Mouse (Mus musculus) cerebellum, adult 9-10 months (tissue): Measurements from ENCODE around the gene Dnajc16.

Source experiments
- DNase-seq: peaks from one replicate; pipeline ENCODE4 v3.0.0; 2022

The Dnajc16 gene

DNA sequence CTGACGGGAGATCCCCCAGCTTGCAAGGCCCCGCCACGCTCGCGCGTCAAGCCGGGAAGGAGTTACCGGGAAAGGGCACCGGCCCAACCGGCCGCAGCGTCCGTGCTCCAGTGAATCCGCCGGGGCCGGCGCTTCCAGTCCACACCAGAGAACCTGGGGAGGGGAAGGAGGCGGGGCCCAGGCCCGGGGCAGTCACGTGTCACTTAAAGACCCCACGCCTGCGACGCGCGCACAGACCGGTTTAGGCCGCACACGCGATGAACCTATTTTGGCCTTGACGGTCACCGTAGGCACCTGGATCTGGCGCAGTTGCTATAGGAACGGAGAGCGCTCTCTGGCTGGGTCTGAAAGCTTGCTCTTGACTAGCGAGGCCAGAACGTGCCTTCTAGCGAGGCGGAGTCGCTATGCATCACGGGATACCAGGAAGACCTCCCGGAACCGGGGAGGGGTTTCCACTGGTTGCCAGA, at the start of gene Dnajc16:
Gene Dnajc16, minus strand, starts transcription at position 408 of the 467 bp plus-strand sequence.
- peak; percentile 98 for DNase-seq

DNA sequence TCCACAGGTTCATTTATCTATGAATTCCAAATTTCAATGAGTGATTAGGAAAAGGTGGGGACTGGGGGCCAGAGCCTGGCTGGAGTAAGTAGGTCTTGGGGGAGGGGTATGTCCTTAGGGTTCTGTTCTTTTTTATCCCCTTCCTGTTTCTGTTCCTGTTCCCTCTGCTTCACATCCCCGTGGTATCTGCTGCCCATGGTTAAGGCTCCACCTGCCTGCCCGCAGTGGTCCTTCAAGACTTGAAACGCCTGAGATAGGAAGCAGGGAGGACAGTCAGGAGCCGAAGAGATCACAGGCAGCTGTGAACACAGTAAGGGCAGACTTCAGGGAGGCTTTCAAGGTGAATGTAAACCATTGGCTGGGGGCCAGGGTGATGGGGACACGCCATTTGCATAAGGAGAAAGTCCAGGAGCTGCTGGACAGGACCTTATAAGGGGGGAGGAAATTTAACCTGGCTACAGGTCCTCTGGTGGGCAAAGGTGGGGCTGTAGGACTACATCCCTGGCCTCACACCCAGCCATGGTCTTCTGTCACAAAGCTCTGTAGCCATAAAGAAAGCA, 43.9 kb upstream of the Dnajc16 start:
- no peak for DNase-seq

DNA sequence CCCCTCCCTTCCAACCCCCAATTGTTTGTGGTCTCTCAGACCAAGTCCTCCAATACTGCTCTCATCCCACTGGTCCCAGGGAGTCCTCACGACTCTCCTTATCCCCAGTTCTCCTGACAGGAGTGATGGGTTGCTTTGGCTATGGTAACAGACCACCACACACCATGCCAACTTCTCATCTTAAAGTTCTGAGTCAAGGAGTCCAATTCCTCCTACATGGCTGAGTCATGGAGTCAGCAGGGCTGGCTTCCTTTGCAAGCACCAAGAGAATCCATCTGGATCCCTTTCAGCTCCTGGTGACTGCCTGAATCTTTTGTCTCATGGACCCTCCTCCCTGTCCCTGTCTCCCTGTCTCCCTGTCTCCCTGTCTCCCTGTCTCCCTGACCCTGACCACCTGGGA, 43.2 kb upstream of the Dnajc16 start:
- DNase-seq, result no peak

DNA sequence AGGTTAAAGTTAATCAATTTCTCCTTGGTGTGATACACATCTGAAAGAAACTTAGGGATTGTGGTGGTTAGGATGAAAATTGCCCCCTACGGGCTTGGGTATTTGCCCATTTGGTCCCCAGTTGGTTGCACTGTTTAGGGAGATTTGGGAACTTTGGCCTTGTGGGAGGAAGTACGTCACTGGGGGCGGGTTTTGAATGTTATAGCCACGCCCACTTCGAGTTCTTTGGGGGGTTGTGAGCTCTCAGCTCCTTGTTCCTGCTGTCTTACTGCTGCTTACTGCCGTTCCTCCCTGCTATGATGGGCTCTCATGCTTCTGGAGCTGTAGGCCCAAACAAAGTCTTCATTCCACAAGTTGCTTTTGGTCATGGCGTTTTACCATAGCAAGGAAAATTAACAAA, 40.6 kb upstream of the Dnajc16 start:
- DNase-seq, result no peak

DNA sequence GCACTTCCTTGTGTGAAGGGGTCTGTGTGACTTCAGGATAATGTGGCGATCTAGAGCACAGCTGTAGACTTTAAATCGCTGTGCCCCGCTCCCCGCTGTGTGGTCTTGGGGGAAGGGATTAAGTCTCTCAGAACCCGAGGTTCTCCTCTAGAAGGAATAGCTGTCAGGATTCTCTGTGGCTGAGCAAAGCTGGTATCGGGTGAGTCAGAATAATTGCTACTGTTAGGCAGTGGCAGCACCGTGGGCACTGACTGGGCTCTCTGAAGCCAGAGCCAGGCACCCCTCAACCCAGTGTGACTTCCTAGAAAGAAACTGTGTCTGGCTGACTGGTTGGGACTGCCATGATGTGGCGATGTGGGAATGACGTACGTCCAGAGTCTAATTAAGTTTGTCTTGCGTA, 39.6 kb upstream of the Dnajc16 start:
- DNase-seq, result no peak

DNA sequence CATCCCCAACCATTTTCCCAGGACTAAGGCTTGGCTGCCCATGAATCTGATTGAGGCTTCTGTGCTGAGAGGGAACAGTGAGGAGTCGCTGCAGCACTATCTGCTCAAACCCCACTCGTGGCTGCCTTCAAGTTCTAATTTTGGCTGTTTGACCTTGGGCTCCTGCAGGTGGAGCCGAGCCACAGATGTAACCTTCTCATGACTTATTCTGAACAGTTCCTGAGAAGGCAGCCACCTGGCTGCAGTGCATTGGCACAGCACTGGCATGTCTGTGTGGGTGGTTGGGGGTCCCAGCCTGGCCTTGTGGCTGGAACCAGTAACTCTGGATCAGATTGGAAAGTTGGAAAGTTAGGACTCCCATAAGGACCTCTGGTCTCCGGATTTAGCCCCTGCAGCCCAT, 37.4 kb upstream of the Dnajc16 start:
- DNase-seq, result no peak

DNA sequence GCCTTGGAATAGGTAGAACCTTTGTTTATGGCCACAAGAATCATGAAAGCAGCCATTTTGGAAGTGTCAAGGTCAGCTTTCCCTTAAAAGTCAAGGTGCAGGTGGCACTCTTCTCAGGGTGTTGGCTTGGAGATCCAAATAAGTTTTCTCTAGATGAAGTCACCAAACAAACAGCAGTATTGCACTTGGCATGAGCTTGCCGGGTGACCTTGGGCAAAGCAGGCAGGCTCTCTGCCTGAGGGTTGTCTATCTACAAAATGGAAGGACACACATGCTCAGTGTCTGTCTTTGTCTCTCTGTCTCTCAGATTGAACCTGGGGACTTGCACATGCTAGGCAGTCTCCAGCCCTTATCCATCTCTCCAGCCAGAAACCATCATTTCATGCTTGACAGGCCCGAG, 36.7 kb upstream of the Dnajc16 start:
- no peak for DNase-seq

DNA sequence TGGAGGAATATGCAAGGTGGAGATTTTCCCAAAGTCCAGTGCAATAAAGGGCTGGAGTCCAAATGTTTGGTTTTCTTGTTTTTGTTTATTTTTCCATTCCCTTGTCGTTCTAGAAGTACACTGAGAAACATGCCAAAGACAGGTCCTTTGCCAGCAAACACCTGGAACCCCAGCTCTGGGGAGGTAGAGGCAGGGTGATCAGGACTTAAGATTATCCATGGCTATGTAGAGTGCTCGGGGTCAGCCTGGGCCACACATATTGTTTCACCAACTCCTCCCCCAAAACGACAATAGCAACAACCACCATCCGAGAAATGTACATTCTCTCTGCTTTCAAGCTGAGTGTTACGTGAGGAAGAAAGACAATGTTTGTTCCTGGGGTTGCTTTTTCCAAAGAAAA, 35.3 kb upstream of the Dnajc16 start, which contains the start of gene Cela2a:
Gene Cela2a, minus strand, starts transcription at position 101 of the 400 bp plus-strand sequence.
- DNase-seq, result no peak

DNA sequence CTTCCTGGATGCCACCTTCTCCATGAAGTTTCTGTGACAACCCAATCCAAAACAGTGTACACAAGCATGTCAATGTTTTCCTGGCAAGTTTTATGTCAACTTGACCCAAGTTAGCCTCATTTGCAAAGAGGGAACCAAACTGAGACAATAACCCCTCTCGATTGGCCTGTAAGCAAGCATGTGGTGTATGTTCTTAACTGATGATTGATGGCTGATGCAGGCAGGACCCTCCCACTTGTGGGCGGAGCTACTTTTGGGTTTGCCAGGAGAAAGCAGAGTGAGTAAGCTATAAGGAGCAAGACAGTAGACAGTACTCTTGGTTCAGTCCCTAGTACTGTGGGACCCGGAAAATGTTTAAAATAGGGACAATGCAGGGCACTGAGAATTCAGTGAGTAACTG, 32.2 kb upstream of the Dnajc16 start:
- no peak for DNase-seq

DNA sequence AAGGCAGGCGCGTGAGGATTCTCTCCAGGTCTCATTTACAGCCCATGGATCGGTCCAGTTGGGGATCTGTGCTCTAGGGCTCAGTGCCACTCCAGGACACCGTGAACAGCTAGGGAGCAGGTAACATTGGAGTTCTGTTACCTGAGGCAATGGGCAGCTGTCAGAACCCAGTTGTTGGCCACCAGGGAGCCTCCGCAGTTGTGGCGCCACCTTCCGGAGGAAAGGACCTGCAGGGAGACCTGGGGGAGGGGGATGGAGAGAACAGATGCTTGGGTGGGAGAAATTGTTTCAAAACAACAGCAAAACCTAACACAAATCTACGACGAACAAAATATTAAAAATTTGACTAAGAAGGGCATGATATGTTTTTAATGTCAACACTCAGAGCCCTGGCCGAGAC, 31.4 kb upstream of the Dnajc16 start:
- no peak for DNase-seq

DNA sequence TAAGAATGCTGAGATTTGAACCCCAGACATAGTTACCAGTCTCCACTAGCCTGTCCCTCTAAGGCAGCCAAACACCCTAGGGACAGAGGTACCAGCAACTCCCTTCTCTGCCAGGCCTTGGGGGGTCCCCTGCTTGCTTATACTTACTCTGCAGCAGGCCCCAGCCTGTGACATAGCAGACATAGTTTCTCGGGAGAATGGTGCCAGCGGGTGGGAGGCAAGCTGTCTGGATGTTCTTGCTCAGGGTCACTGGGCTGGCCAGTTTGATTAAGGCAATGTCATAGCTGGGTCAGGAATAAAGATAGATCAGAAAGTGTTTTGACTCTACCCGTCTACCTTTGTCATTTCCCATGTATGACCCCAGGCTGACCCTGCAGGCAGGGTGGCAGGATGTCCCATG, 30.4 kb upstream of the Dnajc16 start:
- DNase-seq, result no peak

DNA sequence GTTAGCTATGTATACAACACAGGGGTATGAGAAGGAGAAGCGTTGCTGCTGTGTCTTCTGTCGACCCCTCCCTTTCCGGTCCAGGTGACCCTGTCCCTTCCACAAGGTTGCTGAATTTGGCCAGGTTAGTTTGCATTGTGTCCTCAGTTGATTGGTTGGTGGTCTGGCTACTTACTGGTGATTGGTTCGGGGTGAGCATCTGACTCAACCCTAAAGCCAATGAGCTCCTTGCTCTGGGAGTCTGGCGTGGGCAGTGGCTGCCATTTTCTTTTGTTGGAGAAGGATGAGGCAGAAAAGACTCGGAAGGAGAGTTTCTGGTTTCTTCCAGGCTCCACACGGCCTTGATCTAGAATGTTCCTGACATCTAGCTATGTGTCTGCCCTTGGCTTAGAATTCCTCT, 28.6 kb upstream of the Dnajc16 start:
- no peak for DNase-seq

DNA sequence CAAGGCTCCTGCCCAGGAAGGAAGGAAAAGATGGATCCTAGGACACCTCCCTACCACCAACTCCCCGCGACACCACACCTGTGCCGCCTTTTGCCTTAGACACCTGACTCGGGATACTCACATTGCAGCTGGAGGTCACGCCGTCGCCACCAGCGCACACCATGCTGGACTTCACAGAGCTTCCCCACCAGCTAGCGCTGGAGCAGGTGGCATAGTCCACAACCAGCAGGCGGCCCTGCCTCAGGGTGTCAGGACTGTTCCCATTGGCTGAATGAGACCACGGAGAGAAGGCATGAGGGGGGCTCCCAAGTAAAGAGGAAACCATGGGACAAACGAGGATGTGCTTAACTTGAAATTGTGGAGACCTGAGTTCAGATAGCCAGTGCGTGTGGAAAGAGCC, 28.1 kb upstream of the Dnajc16 start:
- no peak for DNase-seq

DNA sequence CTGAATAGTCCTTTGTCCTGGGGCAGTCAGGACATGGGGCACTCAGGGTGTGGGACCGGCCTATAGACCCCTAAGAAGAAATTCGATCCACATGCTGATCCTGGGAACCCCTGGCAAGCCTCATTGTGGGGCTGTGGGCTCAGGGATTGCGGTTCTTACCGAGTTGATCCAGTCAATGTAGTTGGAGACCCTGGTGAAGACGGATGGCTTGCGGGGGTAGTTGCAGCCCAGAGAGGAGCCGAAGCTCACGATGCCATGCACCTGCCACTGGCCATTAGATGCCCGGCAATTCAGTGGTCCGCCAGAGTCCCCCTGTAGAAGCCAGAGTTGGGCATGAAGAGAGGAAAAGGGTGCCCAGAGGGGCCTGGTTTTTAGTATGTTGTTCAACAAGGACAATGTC, 27.0 kb upstream of the Dnajc16 start:
- DNase-seq, result no peak

DNA sequence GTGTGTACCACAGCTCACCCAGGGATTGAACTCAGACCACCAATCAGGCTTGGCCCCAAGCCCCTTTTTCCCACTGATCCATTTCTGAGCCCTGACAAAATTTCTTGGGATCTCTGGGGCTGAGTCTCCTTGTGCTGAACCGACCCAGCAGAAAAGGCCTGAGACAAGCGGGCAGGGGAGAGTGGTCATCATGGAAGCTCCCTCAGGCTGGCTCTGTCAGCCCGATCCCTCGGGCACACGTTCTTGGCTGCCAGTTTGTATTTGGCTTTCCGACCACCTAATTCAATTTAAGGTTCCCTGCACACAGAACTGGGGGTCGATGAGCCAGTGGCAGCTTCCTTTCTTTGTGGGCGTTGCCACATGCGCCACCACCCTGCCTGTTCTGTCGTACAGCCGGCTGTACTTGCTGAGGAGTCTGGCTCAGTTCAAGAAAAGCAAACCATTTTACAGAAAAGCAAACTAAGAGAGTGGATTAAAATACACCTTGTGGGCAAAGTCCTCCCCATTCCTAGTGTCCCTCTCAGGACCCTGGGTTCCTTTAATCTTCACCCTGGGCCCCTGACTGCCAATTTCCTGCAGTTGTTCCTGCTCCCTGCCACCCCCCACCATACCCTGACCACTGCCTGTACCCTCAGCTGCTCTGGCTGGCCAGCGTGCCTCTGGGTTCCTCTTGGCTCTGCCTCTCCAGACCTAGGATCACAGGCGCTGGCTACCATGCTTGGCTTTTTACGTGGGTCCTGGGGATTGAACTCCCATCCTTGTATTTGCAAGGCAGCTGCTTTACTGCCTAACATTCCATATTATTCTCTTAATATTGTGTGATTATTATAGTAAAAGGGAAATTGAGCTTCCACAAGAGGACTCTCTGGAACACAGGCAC, 26.3 kb upstream of the Dnajc16 start:
- no peak for DNase-seq

DNA sequence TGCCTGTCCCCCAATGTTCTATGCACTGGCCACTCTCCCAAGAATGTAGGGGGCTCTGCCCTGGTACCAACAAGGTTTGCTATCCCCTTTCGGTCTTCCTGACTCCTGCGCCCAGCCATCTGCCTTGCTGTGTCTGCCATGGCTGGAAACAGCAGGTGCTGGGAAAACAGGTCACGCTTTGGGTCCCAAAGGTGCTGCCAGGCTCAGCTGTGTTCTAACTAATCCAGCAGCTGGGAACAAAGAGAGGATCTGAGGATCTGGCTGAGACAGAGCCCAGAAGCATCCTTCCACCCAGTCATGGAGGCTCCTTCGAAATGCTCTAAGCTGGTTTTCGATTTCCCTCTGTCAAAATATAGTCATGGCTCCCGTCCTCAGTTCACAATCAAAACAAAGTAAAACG, 25.5 kb upstream of the Dnajc16 start:
- DNase-seq, result no peak

DNA sequence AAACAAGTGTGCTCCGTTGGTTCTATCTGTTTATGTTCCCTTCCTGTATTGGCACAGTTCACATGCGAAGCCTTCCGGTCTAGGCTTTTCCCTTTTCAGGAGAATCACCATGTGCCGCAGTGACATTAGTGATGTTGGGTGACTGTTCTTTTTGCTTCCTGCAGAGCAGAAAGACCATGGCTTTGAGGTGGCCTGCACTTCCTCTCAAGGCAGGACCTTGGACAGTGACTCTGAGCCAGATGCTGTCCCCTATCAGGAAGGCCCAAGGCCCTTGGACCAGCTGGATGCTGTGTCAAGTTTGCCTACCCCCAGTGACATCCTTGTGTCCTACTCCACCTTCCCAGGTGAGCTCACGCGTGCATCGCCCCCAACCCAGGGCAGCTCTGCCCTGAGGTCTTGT, 20.6 kb upstream of the Dnajc16 start:
- DNase-seq, result no peak

DNA sequence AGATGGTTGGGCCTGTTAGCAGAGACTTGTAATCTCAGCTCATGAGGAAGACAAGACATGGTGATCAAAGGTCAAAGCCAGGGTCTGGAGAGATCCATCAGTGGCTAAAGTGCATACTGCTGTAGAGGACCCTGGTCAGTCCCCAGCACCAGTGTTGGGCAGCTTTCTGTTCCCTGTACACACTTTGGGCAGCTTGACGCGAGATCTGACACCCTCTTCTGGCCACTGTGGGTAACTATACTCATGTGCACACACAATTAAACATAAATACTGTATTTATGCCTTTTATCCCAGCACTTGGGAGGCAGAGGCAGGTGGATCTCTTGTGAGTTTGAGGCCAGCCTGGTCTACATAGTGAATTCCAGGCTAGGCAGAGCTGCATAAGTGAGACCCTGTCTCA, 20.2 kb upstream of the Dnajc16 start:
- no peak for DNase-seq

DNA sequence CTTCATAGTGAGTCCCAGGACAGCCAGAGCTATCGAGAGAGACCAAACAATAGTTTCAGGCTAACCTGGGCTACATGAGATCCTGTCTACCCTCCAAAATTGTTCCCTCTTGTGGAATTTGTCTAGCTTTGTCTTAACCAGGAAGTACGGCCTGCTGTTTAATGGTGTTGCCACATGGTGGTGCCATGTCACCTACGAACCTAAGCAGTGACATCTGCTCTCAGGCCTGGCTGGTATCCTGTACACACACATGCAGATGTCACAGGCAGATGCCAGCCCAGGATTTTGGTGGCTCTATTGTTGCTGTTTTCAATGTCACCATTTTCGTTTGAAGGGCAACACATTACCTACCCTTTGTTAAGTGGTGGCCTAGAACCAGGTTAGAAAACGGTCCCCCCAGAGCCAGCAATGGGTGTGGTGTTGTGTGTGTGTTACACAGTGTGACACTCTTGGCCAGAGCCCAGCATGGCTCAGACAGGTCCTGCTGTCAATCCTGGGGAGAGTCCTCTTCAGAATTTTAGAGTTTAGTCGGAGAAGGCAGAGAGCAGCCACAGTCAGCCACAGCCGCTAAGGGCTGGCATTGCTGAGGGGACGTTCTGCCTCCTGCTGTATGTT, 19.2 kb upstream of the Dnajc16 start:
- DNase-seq, result peak; percentile 18

DNA sequence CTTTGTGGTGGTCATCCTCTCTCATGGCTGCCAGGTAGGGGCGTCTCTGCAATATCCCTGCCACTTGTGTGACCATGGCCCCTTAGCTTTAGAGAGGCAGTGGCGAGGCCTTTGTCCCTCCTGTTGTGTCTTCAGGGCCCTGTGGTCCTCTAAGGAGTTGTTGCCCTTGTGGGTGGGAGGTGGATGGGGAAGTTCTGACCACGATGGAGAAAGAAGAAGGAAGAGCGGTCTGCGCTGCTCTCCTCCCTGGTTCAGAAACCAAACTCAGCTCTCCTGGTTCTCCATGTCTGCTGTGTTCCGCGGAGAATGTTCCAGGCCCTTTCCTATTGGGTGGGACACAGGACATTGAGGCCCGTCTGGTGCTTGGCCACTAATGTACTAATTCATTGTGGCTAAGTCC, 15.2 kb upstream of the Dnajc16 start:
- DNase-seq, result no peak

DNA sequence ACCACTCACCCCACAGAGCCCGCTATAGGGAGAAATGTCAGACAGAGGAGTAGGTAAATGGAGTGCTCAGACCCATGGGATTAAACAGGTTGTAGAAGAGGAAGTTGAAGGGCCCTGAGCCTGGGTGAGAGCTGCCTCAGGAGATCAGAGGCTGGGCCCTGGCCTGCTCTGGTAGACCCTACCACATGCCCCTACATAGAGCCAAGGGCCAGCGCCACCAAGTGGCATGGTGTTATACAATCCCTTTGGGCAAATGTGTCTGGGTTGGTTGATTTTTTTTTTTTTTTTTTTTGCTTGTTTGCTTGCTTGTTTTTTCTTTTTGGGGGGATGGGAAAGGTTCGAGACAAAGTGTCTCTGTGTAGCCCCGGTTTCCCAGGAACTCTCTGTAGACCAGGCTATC, 13.4 kb upstream of the Dnajc16 start:
- DNase-seq, result no peak

DNA sequence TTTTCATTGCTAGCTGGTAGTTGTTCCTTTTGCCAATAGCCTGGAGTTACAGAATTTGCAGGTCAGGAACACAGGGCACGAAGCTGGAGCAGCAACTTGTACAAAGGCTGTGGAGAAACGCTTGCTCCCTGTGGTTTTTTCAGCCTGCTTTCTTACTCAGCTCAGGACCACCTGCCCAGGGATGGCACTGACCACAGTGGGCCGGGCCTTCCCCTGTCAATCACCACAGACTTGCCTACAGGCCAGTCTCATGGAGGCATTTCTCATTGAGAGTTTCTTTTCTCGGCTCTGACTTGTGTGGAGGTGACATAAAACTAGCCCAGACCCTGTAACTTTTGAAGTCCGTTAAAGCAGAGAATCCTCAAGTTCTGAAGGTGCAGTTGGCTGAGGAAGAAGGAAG, 6.8 kb upstream of the Dnajc16 start:
- no peak for DNase-seq

DNA sequence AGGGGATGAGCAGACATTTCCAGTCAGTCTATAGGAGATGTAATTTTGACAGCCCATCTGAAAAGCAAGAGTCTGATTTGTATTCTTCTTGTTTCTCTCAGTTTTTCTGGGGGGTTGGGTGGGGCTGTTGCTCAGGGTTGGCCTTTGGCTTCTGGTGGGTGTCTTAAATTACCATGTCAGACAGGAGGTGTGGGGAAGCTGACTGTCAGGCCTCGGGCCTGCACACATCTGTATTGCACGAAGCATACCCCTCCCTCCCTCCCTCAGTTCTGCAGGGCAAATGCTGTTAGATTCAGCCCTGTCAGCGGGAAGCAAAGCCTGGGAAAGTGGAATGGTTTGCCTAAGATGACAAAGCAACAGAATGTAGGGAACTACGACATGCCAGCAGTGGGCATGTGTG, 6.2 kb upstream of the Dnajc16 start:
- no peak for DNase-seq

DNA sequence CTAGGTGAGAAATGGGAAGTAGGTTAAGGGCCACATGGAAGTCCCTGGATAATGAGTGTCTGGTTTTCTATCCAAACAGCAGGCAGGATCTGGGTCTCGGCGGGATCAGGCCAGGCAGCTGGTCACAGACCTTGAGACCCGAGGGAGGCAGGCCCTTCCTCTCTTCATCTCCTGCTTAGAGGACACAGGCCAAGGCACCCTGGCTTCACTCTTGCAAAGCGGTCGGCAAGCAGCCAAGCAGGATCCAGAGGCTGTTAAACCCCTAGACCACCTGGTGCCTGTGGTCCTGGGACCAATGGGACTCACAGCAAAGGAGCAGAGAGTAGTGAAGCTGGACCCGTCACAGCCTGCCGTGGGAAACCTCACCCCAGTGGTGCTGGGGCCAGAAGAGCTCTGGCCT, 5.6 kb upstream of the Dnajc16 start:
- peak; percentile 39 for DNase-seq
